Mouse (Mus musculus) stomach, embryonic 14.5 days (tissue): ENCODE data around the gene Trex1. TPM values are rescaled to one million over a fixed set of nuclear protein-coding genes. Genes with fewer than 3 reads are reported as not detected.
A peak's percentile ranks its signal among the peaks of the same experiment; 100 is the strongest.

Source experiments
- ATAC-seq: fragments of 200-750 bp; cut with Nextera tagmentation; 2 replicates; pipeline ENCODE4 v1.8.0; 2017; ENCODE audit warnings: low read depth, moderate TSS enrichment; ENCODE audit not compliant: insufficient number of reproducible peaks, insufficient read depth, low FRiP score
- H3K27ac ChIP-seq: fragments of 300-500 bp; sonication (generic); 2 replicates; pipeline ENCODE4 v1.5.1; 2014; ENCODE audit warnings: mild to moderate bottlenecking, low read length, moderate library complexity, mixed read lengths
- H3K27me3 ChIP-seq: fragments of 300-500 bp; sonication (generic); 2 replicates; pipeline ENCODE4 v1.6.1; 2014; ENCODE audit warnings: low read length, control low read depth, mixed read lengths; ENCODE audit not compliant: control insufficient read depth, insufficient read depth
- H3K36me3 ChIP-seq: fragments of 300-500 bp; sonication (generic); 2 replicates; pipeline ENCODE4 v1.6.1; 2014; ENCODE audit warnings: mild to moderate bottlenecking, control low read depth, low read length, moderate library complexity, mixed read lengths; ENCODE audit not compliant: control insufficient read depth, insufficient read depth
- H3K4me1 ChIP-seq: fragments of 300-500 bp; sonication (generic); 2 replicates; pipeline ENCODE4 v1.6.1; 2014; ENCODE audit warnings: low read length, control low read depth, mixed read lengths; ENCODE audit not compliant: control insufficient read depth, insufficient read depth
- H3K4me2 ChIP-seq: fragments of 300-500 bp; sonication (generic); replicated peaks from 2 replicates; pipeline ENCODE4 v1.6.1; 2014; ENCODE audit warnings: low read depth, low read length, control low read depth
- H3K4me3 ChIP-seq: fragments of 300-500 bp; sonication (generic); 2 replicates; pipeline ENCODE4 v1.5.1; 2014; ENCODE audit warnings: low read depth, low read length, control low read depth
- H3K9ac ChIP-seq: fragments of 300-500 bp; sonication (generic); replicated peaks from 2 replicates; pipeline ENCODE4 v1.6.1; 2014; ENCODE audit warnings: low read depth, mild to moderate bottlenecking, control low read depth, low read length, moderate library complexity, mixed read lengths
- H3K9me3 ChIP-seq: fragments of 300-500 bp; sonication (generic); 2 replicates; pipeline ENCODE4 v1.6.1; 2016; ENCODE audit warnings: low read depth, low read length, control low read depth; ENCODE audit not compliant: control insufficient read depth
- WGBS: fragments of 180-500 bp; shearing (Covaris S2); extraction: QIAGEN DNeasy Blood & Tissue Kit; methylation state at CpG from one replicate; pipeline ENCODE4 v1.1.7; 2014; 5-methylcytosine and 5-hydroxymethylcytosine counted together
- polyA plus RNA-seq: library from polyadenylated mRNA; unstranded; fragments of >200 nt; fragmentation: Nextera tagmentation; extraction: Ambion mirVana; gene quantifications from 2 replicates; pipeline ENCODE4 v1.2.1, GENCODE M21; 2014

Gene Trex1
- polyA plus RNA-seq, 1 experiment from 2014 or later, result 12.2 TPM

GRCm38 (mm10) chr9:109040216-109040615, 19.3 kb downstream of the Trex1 start:
- Histone ChIP-seq H3K9me3 (no peaks in the 10 kb centered on the region), H3K4me1 (peaks cover 14% of the 10 kb centered on the region; the same call in 1 of the 2 replicates), H3K9ac (no peak overlapping the region), H3K4me3 (no peak overlapping the region), H3K27me3 (no peaks in the 10 kb centered on the region), H3K27ac (no peak overlapping the region), H3K4me2 (peak overlapping the region; percentile 18; the same call in 1 of the 2 replicates), H3K36me3 (no peaks in the 10 kb centered on the region)
- 80% methylated on average over 8 of the region's 8 CpGs for WGBS
- no peak for ATAC-seq

- Histone ChIP-seq H3K27me3 (no peaks in the 10 kb centered on the region), H3K4me3 (no peak overlapping the region), H3K4me2 (peak overlapping the region; percentile 75), H3K9me3 (no peaks in the 10 kb centered on the region), H3K9ac (no peak overlapping the region), H3K27ac (no peak overlapping the region), H3K4me1 (peaks cover 14% of the 10 kb centered on the region; the same call in 1 of the 2 replicates), H3K36me3 (no peaks in the 10 kb centered on the region)
- no peak for ATAC-seq
- WGBS, result 76% methylated on average over 4 of the region's 4 CpGs
Observed at GRCm38 (mm10) chr9:109039681-109040080, 19.9 kb downstream of the Trex1 start.

GRCm38 (mm10) chr9:109038901-109039364, 20.6 kb downstream of the Trex1 start:
- WGBS, result 20% methylated on average over 8 of the region's 8 CpGs
- Histone ChIP-seq H3K27ac (peak overlapping the region; percentile 74), H3K9me3 (no peaks in the 10 kb centered on the region), H3K4me3 (peak overlapping the region; percentile 76), H3K4me2 (peak overlapping the region; percentile 75), H3K27me3 (no peaks in the 10 kb centered on the region), H3K4me1 (peaks cover 14% of the 10 kb centered on the region; the same call in 1 of the 2 replicates), H3K9ac (peak overlapping the region; percentile 51), H3K36me3 (no peaks in the 10 kb centered on the region)
- peak; percentile 26; the same call in 1 of the 2 replicates for ATAC-seq

- peak within 1 kb of the TSS; percentile 51 for H3K9ac ChIP-seq
- H3K4me2 ChIP-seq, result peak within 1 kb of the TSS; percentile 75
- no peaks in the 10 kb centered on the region for H3K9me3 ChIP-seq
- H3K27me3 ChIP-seq, result no peaks in the 10 kb centered on the region
- WGBS, result under 1% methylated on average over 39 of the region's 40 CpGs
- no peaks in the 10 kb centered on the region for H3K36me3 ChIP-seq
- ATAC-seq, result peak; percentile 83
- H3K4me3 ChIP-seq, result peak within 1 kb of the TSS; percentile 76
- peak within 1 kb of the TSS; percentile 74 for H3K27ac ChIP-seq
- peaks cover 14% of the 10 kb centered on the region; the same call in 1 of the 2 replicates for H3K4me1 ChIP-seq
Observed at GRCm38 (mm10) chr9:109038086-109038895, 21.2 kb downstream of the Trex1 start, which contains the start of gene Shisa5. Gene Shisa5, plus strand, starts transcription at chr9:109038565.

DNA sequence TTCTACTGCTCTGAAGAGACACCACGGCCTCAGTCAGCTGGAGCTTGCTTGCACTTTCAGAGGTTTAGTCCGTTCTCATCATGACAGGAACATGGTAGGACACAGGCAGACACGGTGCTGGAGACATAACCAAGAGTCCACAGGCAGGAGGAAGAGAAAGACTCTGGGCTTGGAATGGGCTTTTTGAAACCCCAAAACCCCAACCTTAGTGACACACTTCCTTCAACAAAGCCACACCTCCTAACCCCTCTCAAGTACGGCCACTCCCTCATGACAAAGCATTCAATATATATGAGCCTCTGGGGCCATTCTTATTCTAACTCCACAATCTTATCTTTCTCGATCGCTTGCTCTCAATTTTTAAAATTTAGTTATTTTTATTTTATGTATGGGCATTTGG, 27.1 kb downstream of the Trex1 start:
- Histone ChIP-seq H3K9me3 (no peaks in the 10 kb centered on the region), H3K4me1 (no peaks in the 10 kb centered on the region), H3K27me3 (no peaks in the 10 kb centered on the region), H3K9ac (no peak overlapping the region), H3K27ac (no peak overlapping the region), H3K4me3 (no peak overlapping the region), H3K36me3 (no peaks in the 10 kb centered on the region), H3K4me2 (no peak overlapping the region)
- 88% methylated on average over 6 of the region's 6 CpGs for WGBS
- no peak for ATAC-seq

- ATAC-seq, result no peak
Observed at GRCm38 (mm10) chr9:109031686-109032085, 27.8 kb downstream of the Trex1 start.

GRCm38 (mm10) chr9:109031001-109031400, 28.5 kb downstream of the Trex1 start:
- Histone ChIP-seq H3K4me1 (no peaks in the 10 kb centered on the region), H3K9ac (no peak overlapping the region), H3K4me2 (no peak overlapping the region), H3K4me3 (no peak overlapping the region), H3K27ac (no peak overlapping the region), H3K9me3 (no peaks in the 10 kb centered on the region), H3K36me3 (no peaks in the 10 kb centered on the region), H3K27me3 (no peaks in the 10 kb centered on the region)
- WGBS, result 94% methylated on average over 7 of the region's 7 CpGs
- ATAC-seq, result no peak

More at GRCm38 (mm10) chr9:109031686-109032085, 27.8 kb downstream of the Trex1 start:
- Histone ChIP-seq H3K4me3 (no peak overlapping the region), H3K4me1 (no peaks in the 10 kb centered on the region), H3K27me3 (no peaks in the 10 kb centered on the region), H3K36me3 (no peaks in the 10 kb centered on the region), H3K4me2 (no peak overlapping the region), H3K27ac (no peak overlapping the region), H3K9ac (no peak overlapping the region), H3K9me3 (no peaks in the 10 kb centered on the region)
- 77% methylated on average over 8 of the region's 8 CpGs for WGBS

- WGBS, result 63% methylated on average over 3 of the region's 3 CpGs
- Histone ChIP-seq H3K27ac (no peak overlapping the region), H3K9me3 (no peaks in the 10 kb centered on the region), H3K36me3 (no peaks in the 10 kb centered on the region), H3K27me3 (no peaks in the 10 kb centered on the region), H3K9ac (no peak overlapping the region), H3K4me3 (no peak overlapping the region), H3K4me1 (no peaks in the 10 kb centered on the region), H3K4me2 (no peak overlapping the region)
- no peak for ATAC-seq
Observed at GRCm38 (mm10) chr9:109030312-109030711, 29.2 kb downstream of the Trex1 start.
